Mouse (Mus musculus) C2C12 (cell line): Measurements from ENCODE around the gene Adap1. TPM values are rescaled to one million over a fixed set of nuclear protein-coding genes. Genes with fewer than 3 reads are reported as not detected.
A peak's percentile ranks its signal among the peaks of the same experiment; 100 is the strongest.

Experiments
- H3K27me3 ChIP-seq: one replicate; pipeline ENCODE4 v1.6.1; 2011; ENCODE audit not compliant: control insufficient read depth, insufficient read depth, insufficient read length
- H3K36me3 ChIP-seq: one replicate; pipeline ENCODE4 v1.6.1; 2011; ENCODE audit not compliant: control insufficient read depth, insufficient read depth
- H3K4me3 ChIP-seq: one replicate; pipeline ENCODE4 v1.5.1; 2011; ENCODE audit warnings: mild to moderate bottlenecking, control low read depth; ENCODE audit not compliant: poor library complexity, insufficient read depth, severe bottlenecking
- H3K79me2 ChIP-seq: one replicate; pipeline ENCODE4 v1.6.1; 2011; ENCODE audit not compliant: control insufficient read depth, insufficient read depth
- H3K79me3 ChIP-seq: one replicate; pipeline ENCODE4 v1.6.1; 2011; ENCODE audit warnings: low read depth, control low read depth
- H3ac ChIP-seq: one replicate; pipeline ENCODE3; 2011; ENCODE audit warnings: low read depth; ENCODE audit not compliant: control insufficient read depth, insufficient read length
- CEBPB ChIP-seq: IDR thresholded peaks from one replicate; pipeline ENCODE4 v1.6.1; 2011; ENCODE audit warnings: low read depth, mild to moderate bottlenecking, control low read depth, moderate library complexity
- CTCF ChIP-seq: IDR thresholded peaks from one replicate; pipeline ENCODE4 v1.5.1; 2011; ENCODE audit not compliant: control insufficient read depth, insufficient read depth, insufficient read length
- FOSL1 ChIP-seq: IDR thresholded peaks from one replicate; pipeline ENCODE4 v1.8.0; 2011; ENCODE audit warnings: mild to moderate bottlenecking, low read length; ENCODE audit not compliant: poor library complexity, insufficient read depth, severe bottlenecking
- MAX ChIP-seq: IDR thresholded peaks from one replicate; pipeline ENCODE4 v1.6.1; 2011; ENCODE audit warnings: mild to moderate bottlenecking, control low read depth
- MYOD1 ChIP-seq: IDR thresholded peaks from one replicate; pipeline ENCODE4 v1.6.1; 2011; ENCODE audit warnings: low read depth; ENCODE audit not compliant: control insufficient read depth, insufficient read length
- MYOG ChIP-seq: IDR thresholded peaks from one replicate; pipeline ENCODE4 v1.6.1; 2011; ENCODE audit not compliant: control insufficient read depth, insufficient read length; ENCODE audit errors: extremely low read depth
- USF1 ChIP-seq: IDR thresholded peaks from one replicate; pipeline ENCODE4 v1.6.1; 2011; ENCODE audit warnings: low read depth, mild to moderate bottlenecking, control low read depth, moderate library complexity
- polyA plus RNA-seq: library from polyadenylated mRNA; unstranded; fragments of >200 nt; fragmentation: generic; extraction: Trizol; gene quantifications from one replicate; pipeline ENCODE4 v1.2.1, GENCODE M21; 2012; ENCODE audit warnings: missing spikeins

Gene Adap1
- polyA plus RNA-seq, 1 experiment: 0.06 TPM

- H3K36me3 ChIP-seq: peaks cover 19% of the 10 kb centered on the region
- H3K4me3 ChIP-seq: peak overlapping the region; percentile 64
- no peak overlapping the region for H3ac ChIP-seq
- peaks cover 4% of the 10 kb centered on the region for H3K27me3 ChIP-seq
- peaks cover 17% of the 10 kb centered on the region for H3K79me2 ChIP-seq
- peaks cover 7% of the 10 kb centered on the region for H3K79me3 ChIP-seq
- no peak for TF ChIP-seq MYOG
- no peak for TF ChIP-seq FOSL1
- TF ChIP-seq CTCF: no peak
- no peak for TF ChIP-seq CEBPB
- no peak for TF ChIP-seq MYOD1
- TF ChIP-seq USF1: no peak
These were observed 19.9 kb upstream of the Adap1 start for GRCm38 (mm10) chr5:139345364-139345714.

DNA sequence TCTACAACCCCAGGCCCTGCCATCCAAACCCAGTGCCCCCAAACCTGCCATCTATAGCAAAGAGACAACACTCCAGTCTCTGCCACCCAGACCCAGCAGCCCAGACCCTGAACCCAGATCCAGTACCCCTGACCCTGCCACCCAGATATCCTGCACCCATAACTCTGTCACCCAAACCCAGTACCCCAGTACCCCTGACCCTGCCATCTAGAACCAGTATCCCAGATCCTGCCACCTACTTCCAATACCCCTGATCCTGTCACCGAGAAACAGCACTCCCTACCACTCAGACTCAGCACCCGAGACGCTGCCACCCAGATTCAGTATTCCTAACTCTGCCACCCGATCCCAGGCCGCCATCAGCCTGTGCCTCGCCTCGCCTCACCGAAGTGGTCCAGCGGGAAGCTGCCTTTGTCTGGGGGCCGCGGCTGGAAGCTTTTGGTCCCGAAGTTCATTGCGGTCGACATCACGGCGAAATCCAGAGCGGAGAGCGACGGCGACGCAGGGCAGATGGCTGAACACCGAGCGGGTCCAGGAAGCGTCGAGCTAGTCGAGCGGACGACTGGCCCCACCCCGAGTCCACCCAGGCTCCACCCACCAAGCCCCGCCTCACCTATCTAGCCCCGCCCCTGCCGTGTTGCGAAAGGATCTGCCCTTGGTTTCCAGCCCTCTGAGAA, 19.4 kb upstream of the Adap1 start:
- Histone ChIP-seq H3K79me2 (peaks cover 17% of the 10 kb centered on the region), H3ac (peak overlapping the region; percentile 76), H3K36me3 (peaks cover 20% of the 10 kb centered on the region), H3K4me3 (peak overlapping the region; percentile 64), H3K79me3 (peaks cover 7% of the 10 kb centered on the region), H3K27me3 (no peaks in the 10 kb centered on the region)
- TF ChIP-seq CEBPB (peak; percentile 92), MAX (peak; percentile 14), MYOD1 (no peak)

- H3K79me2 ChIP-seq: peaks cover 17% of the 10 kb centered on the region
- no peaks in the 10 kb centered on the region for H3K27me3 ChIP-seq
- peak overlapping the region; percentile 76 for H3ac ChIP-seq
- H3K4me3 ChIP-seq: peak overlapping the region; percentile 64
- peaks cover 25% of the 10 kb centered on the region for H3K36me3 ChIP-seq
- H3K79me3 ChIP-seq: peaks cover 7% of the 10 kb centered on the region
- TF ChIP-seq CTCF (peak; percentile 87), MAX (peak; percentile 20), USF1 (no peak)
These were observed 18.7 kb upstream of the Adap1 start for GRCm38 (mm10) chr5:139344021-139344686.

- Histone ChIP-seq H3K27me3 (no peaks in the 10 kb centered on the region), H3K79me2 (peaks cover 7% of the 10 kb centered on the region), H3K79me3 (peaks cover 3% of the 10 kb centered on the region), H3K36me3 (peaks cover 37% of the 10 kb centered on the region), H3ac (no peak overlapping the region), H3K4me3 (no peak overlapping the region)
- TF ChIP-seq CTCF (no peak), CEBPB (no peak), MAX (no peak)
These were observed 13.5 kb upstream of the Adap1 start for GRCm38 (mm10) chr5:139338891-139339290.

DNA sequence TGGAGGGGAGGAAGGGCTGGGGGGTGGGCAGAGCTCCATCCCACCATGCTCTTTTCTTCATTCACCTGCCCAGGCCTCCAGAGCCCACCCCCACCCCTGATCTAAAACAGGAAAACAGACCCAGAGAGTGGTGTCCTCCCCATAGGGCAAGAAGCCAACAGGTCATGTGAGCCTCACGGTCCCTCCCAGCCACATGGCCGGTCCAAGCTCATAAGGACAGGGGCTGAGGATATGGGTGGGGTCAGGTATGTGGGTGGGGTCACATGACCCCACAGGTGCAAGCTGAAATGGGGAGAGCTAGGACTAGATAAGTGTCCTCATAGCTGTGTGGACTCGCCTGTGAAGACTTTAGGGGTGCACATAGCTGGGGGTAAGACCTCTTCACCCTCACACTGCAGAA, 13.0 kb upstream of the Adap1 start:
- no peak overlapping the region for H3ac ChIP-seq
- H3K27me3 ChIP-seq: no peaks in the 10 kb centered on the region
- peaks cover 2% of the 10 kb centered on the region for H3K79me2 ChIP-seq
- no peak overlapping the region for H3K4me3 ChIP-seq
- peaks cover 2% of the 10 kb centered on the region for H3K79me3 ChIP-seq
- peaks cover 37% of the 10 kb centered on the region for H3K36me3 ChIP-seq
- TF ChIP-seq MYOD1 (no peak), USF1 (no peak), CTCF (no peak), MYOG (no peak), MAX (no peak), FOSL1 (no peak)

- Histone ChIP-seq H3K27me3 (no peaks in the 10 kb centered on the region), H3K79me2 (no peaks in the 10 kb centered on the region), H3K36me3 (peaks cover 36% of the 10 kb centered on the region), H3ac (no peak overlapping the region), H3K79me3 (peaks cover 2% of the 10 kb centered on the region), H3K4me3 (no peak overlapping the region)
- TF ChIP-seq USF1: no peak
- no peak for TF ChIP-seq FOSL1
- no peak for TF ChIP-seq MAX
- no peak for TF ChIP-seq CTCF
- TF ChIP-seq MYOD1: no peak
- TF ChIP-seq MYOG: no peak
- TF ChIP-seq CEBPB: no peak
These were observed 12.5 kb upstream of the Adap1 start for GRCm38 (mm10) chr5:139337826-139338370.
